Mouse (Mus musculus): ENCODE data around the gene Psmd14. TPM values are rescaled to one million over a fixed set of nuclear protein-coding genes. Genes with fewer than 3 reads are reported as not detected.

Gene Psmd14
- polyA plus RNA-seq, 1 experiment from 2014 or later: 215 TPM

DNA sequence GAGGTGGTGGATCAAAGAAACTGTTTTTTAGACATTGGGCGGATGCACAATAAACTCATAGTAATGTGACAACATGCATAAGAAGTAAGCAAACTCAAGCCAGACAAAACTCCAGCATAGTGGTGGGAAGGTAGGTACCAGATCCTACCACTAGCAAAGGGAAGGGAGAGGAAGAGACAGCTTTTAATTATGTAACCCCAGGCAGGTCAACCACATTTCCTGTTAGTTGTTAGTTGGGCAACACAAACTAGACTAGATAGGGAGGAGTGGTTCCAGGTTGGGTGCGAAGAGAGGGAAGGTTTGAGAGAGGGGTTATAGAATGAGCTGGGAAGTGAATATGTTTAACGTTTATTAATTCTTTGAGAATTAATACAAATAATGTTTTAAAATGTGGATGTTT, 1.9 kb upstream of the Psmd14 start:
- Histone ChIP-seq H3K9me3 (ENCODE audit: control insufficient read depth, low read length) (no peaks in the 10 kb centered on the region), H3K27ac (no peak overlapping the region), H3K4me2 (replicated peaks) (no peak overlapping the region), H3K36me3 (replicated peaks; ENCODE audit: control insufficient read depth, insufficient read depth) (no peaks in the 10 kb centered on the region), H3K4me1 (replicated peaks; ENCODE audit: control insufficient read depth, insufficient read depth, low read length) (peaks cover 11% of the 10 kb centered on the region), H3K27me3 (ENCODE audit: control insufficient read depth, insufficient read depth, low read length) (no peaks in the 10 kb centered on the region), H3K9ac (no peak overlapping the region), H3K4me3 (replicated peaks; ENCODE audit: low read length) (no peak overlapping the region)
- DNase-seq (ENCODE audit: low spot score): no peak
- 92% methylated on average over 3 of the region's 3 CpGs for WGBS
- ATAC-seq (ENCODE audit: low FRiP score): no peak

- Histone ChIP-seq H3K4me2 (replicated peaks) (peak overlapping the region; percentile 82), H3K4me3 (replicated peaks; ENCODE audit: low read length) (peak overlapping the region; percentile 84), H3K4me1 (replicated peaks; ENCODE audit: control insufficient read depth, insufficient read depth, low read length) (peaks cover 11% of the 10 kb centered on the region), H3K27ac (no peak overlapping the region), H3K9ac (peak overlapping the region; percentile 88), H3K9me3 (ENCODE audit: control insufficient read depth, low read length) (no peaks in the 10 kb centered on the region), H3K36me3 (replicated peaks; ENCODE audit: control insufficient read depth, insufficient read depth) (no peaks in the 10 kb centered on the region), H3K27me3 (ENCODE audit: control insufficient read depth, insufficient read depth, low read length) (no peaks in the 10 kb centered on the region)
- DNase-seq (ENCODE audit: low spot score): no peak
- WGBS: 50% methylated on average over 3 of the region's 3 CpGs
- no peak for ATAC-seq (ENCODE audit: low FRiP score)
Observed at GRCm38 (mm10) chr2:61712526-61712925, 1.0 kb downstream of the Psmd14 start.

DNA sequence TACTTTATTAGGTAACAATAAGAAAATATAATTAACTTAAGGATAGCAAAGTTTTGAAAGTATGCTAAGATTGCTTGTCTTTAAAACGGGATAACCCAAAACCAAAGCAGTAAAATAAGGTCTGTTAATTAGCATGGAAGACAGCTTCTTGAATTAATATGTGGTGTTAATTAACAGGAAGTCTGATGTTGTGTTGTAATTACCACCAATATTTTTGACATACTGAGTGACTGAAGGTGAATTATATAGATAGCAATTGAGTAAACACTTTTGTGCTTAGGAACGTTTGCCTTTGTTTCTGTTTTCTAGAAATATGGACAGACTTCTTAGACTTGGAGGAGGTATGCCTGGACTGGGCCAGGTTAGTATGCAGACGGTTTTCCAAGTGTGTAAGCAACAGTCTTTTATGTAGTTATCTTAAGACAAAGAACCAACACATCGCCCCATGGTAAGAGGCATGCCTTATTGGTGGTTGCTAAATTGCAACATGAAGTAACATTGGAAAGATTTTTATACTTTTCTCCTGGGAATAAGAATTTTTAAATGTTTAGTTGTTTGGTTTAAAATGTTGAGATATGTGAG, 11.0 kb downstream of the Psmd14 start:
- Histone ChIP-seq H3K27ac (no peak overlapping the region), H3K4me2 (replicated peaks) (no peak overlapping the region), H3K4me3 (replicated peaks; ENCODE audit: low read length) (no peak overlapping the region), H3K9me3 (ENCODE audit: control insufficient read depth, low read length) (no peaks in the 10 kb centered on the region), H3K27me3 (ENCODE audit: control insufficient read depth, insufficient read depth, low read length) (no peaks in the 10 kb centered on the region), H3K9ac (no peak overlapping the region), H3K4me1 (replicated peaks; ENCODE audit: control insufficient read depth, insufficient read depth, low read length) (no peaks in the 10 kb centered on the region), H3K36me3 (replicated peaks; ENCODE audit: control insufficient read depth, insufficient read depth) (peaks cover 5% of the 10 kb centered on the region; the same call in 1 of the 2 replicates)
- DNase-seq (ENCODE audit: low spot score) (no peak), ATAC-seq (ENCODE audit: low FRiP score) (no peak)
- WGBS: 90% methylated on average over 4 of the region's 4 CpGs

DNA sequence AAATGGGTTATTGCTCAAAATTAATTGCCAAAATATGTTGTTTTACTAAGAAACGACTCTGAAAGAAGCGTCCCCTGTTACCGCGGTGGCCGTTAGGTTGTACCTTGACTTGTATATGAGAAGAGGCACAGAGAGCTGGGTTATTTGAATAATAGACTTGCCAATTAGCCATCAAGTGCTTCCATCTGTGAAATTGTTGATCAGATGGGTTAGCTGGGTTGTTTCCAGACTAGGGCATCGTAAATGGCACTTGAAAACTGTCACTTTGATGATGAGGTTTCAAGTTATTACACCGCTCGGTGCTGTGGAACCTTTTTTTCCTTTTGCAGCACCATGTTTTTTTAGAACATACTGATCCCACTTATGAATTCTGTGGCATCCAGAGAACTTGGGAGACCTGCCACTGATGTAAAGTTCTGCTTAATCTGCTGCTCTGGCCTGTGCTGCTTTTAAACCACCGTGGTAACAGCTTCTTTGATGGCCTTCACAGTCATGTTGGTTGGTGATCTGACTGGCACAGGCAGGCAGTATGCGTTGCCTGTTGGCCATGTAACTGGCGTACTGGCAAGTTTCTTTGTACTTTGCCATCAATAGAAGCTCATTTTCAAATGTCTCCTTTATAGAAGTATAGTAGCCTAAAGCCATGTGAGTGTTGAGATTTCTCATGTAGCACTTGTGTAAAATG, 21.4 kb downstream of the Psmd14 start:
- Histone ChIP-seq H3K27me3 (ENCODE audit: control insufficient read depth, insufficient read depth, low read length) (no peaks in the 10 kb centered on the region), H3K4me1 (replicated peaks; ENCODE audit: control insufficient read depth, insufficient read depth, low read length) (peaks cover 3% of the 10 kb centered on the region; the same call in 1 of the 2 replicates), H3K4me2 (replicated peaks) (no peak overlapping the region), H3K27ac (no peak overlapping the region), H3K9ac (no peak overlapping the region), H3K36me3 (replicated peaks; ENCODE audit: control insufficient read depth, insufficient read depth) (0 out of 2 replicates have a peak, but pooled peaks cover 11% of the 10 kb centered on the region), H3K9me3 (ENCODE audit: control insufficient read depth, low read length) (no peaks in the 10 kb centered on the region), H3K4me3 (replicated peaks; ENCODE audit: low read length) (no peak overlapping the region)
- no peak for ATAC-seq (ENCODE audit: low FRiP score)
- DNase-seq (ENCODE audit: low spot score): no peak
- 74% methylated on average over 11 of the region's 11 CpGs for WGBS

GRCm38 (mm10) chr2:61734175-61734574, 22.7 kb downstream of the Psmd14 start:
- H3K4me2 ChIP-seq (replicated peaks): no peak overlapping the region
- no peak overlapping the region for H3K9ac ChIP-seq
- ATAC-seq (ENCODE audit: low FRiP score): no peak
- WGBS: 88% methylated on average over 1 of the region's 1 CpGs
- H3K36me3 ChIP-seq (replicated peaks; ENCODE audit: control insufficient read depth, insufficient read depth): 0 out of 2 replicates have a peak, but pooled peaks cover 11% of the 10 kb centered on the region
- no peak overlapping the region for H3K27ac ChIP-seq
- DNase-seq (ENCODE audit: low spot score): no peak
- H3K27me3 ChIP-seq (ENCODE audit: control insufficient read depth, insufficient read depth, low read length): no peaks in the 10 kb centered on the region
- H3K4me1 ChIP-seq (replicated peaks; ENCODE audit: control insufficient read depth, insufficient read depth, low read length): peaks cover 3% of the 10 kb centered on the region; the same call in 1 of the 2 replicates
- H3K9me3 ChIP-seq (ENCODE audit: control insufficient read depth, low read length): no peaks in the 10 kb centered on the region
- no peak overlapping the region for H3K4me3 ChIP-seq (replicated peaks; ENCODE audit: low read length)

- Histone ChIP-seq H3K9ac (no peak overlapping the region), H3K4me2 (replicated peaks) (no peak overlapping the region), H3K4me1 (replicated peaks; ENCODE audit: control insufficient read depth, insufficient read depth, low read length) (no peaks in the 10 kb centered on the region), H3K27ac (no peak overlapping the region), H3K36me3 (replicated peaks; ENCODE audit: control insufficient read depth, insufficient read depth) (no peaks in the 10 kb centered on the region), H3K4me3 (replicated peaks; ENCODE audit: low read length) (no peak overlapping the region), H3K27me3 (ENCODE audit: control insufficient read depth, insufficient read depth, low read length) (no peaks in the 10 kb centered on the region), H3K9me3 (ENCODE audit: control insufficient read depth, low read length) (no peaks in the 10 kb centered on the region)
- 39% methylated on average over 1 of the region's 1 CpGs for WGBS
- ATAC-seq (ENCODE audit: low FRiP score): no peak
- DNase-seq (ENCODE audit: low spot score): no peak
Observed at GRCm38 (mm10) chr2:61746051-61746450, 34.6 kb downstream of the Psmd14 start.

GRCm38 (mm10) chr2:61746580-61746979, 35.1 kb downstream of the Psmd14 start:
- Histone ChIP-seq H3K4me2 (replicated peaks) (no peak overlapping the region), H3K4me3 (replicated peaks; ENCODE audit: low read length) (no peak overlapping the region), H3K4me1 (replicated peaks; ENCODE audit: control insufficient read depth, insufficient read depth, low read length) (no peaks in the 10 kb centered on the region), H3K27ac (no peak overlapping the region), H3K9me3 (ENCODE audit: control insufficient read depth, low read length) (no peaks in the 10 kb centered on the region), H3K36me3 (replicated peaks; ENCODE audit: control insufficient read depth, insufficient read depth) (no peaks in the 10 kb centered on the region), H3K9ac (no peak overlapping the region), H3K27me3 (ENCODE audit: control insufficient read depth, insufficient read depth, low read length) (no peaks in the 10 kb centered on the region)
- WGBS: 85% methylated on average over 2 of the region's 2 CpGs
- no peak for ATAC-seq (ENCODE audit: low FRiP score)
- DNase-seq (ENCODE audit: low spot score): no peak

DNA sequence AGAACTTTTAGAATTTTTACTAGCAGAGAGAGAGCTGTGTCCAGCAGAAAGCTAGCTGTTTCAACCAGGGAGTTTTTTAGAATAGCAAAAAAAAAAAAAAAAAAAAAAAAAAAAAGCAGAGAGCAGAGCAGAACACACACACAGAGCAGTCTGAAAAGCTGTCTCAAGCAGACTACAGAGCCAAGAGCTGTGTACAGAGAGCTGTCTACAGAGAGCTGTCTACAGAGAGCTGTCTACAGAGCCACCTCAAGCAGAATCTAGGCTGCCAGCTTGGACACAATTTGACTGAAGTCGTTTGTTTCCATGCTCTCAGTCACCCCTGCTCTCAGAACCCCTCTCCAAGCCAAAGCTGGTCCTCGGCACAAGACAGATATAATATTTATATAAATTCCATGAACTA, 35.9 kb downstream of the Psmd14 start:
- ATAC-seq (ENCODE audit: low FRiP score) (no peak), DNase-seq (ENCODE audit: low spot score) (no peak)
- Histone ChIP-seq H3K27me3 (ENCODE audit: control insufficient read depth, insufficient read depth, low read length) (no peaks in the 10 kb centered on the region), H3K36me3 (replicated peaks; ENCODE audit: control insufficient read depth, insufficient read depth) (no peaks in the 10 kb centered on the region), H3K9ac (no peak overlapping the region), H3K4me3 (replicated peaks; ENCODE audit: low read length) (no peak overlapping the region), H3K4me1 (replicated peaks; ENCODE audit: control insufficient read depth, insufficient read depth, low read length) (no peaks in the 10 kb centered on the region), H3K9me3 (ENCODE audit: control insufficient read depth, low read length) (no peaks in the 10 kb centered on the region), H3K27ac (no peak overlapping the region), H3K4me2 (replicated peaks) (no peak overlapping the region)
- 82% methylated on average over 2 of the region's 2 CpGs for WGBS

- no peak overlapping the region for H3K27ac ChIP-seq
- no peak for DNase-seq (ENCODE audit: low spot score)
Observed at GRCm38 (mm10) chr2:61750702-61751101, 39.2 kb downstream of the Psmd14 start.

More at GRCm38 (mm10) chr2:61750702-61751101, 39.2 kb downstream of the Psmd14 start:
- Histone ChIP-seq H3K9me3 (ENCODE audit: control insufficient read depth, low read length) (no peaks in the 10 kb centered on the region), H3K9ac (no peak overlapping the region), H3K4me2 (replicated peaks) (no peak overlapping the region), H3K4me1 (replicated peaks; ENCODE audit: control insufficient read depth, insufficient read depth, low read length) (no peaks in the 10 kb centered on the region), H3K36me3 (replicated peaks; ENCODE audit: control insufficient read depth, insufficient read depth) (no peaks in the 10 kb centered on the region), H3K27me3 (ENCODE audit: control insufficient read depth, insufficient read depth, low read length) (no peaks in the 10 kb centered on the region), H3K4me3 (replicated peaks; ENCODE audit: low read length) (no peak overlapping the region)
- no peak for ATAC-seq (ENCODE audit: low FRiP score)
- WGBS: 93% methylated on average over 1 of the region's 1 CpGs

Measured in hindbrain, embryonic 14.5 days (tissue).